Mouse (Mus musculus) limb, embryonic 11.5 days (tissue): ENCODE results near the gene Dbndd2. TPM values are rescaled to one million over a fixed set of nuclear protein-coding genes. Genes with fewer than 3 reads are reported as not detected.

Source experiments
- ATAC-seq: fragments of 200-750 bp; cut with Nextera tagmentation; 2 replicates; pipeline ENCODE4 v1.8.0; 2017; ENCODE audit warnings: low read depth; ENCODE audit not compliant: insufficient number of reproducible peaks, low FRiP score, low TSS enrichment
- DNase-seq: peaks from one replicate; pipeline ENCODE4 v3.0.0-alpha.2; 2015; ENCODE audit warnings: low spot score
- H3K27ac ChIP-seq: fragments of 300-500 bp; sonication (generic); replicated peaks from 2 replicates; pipeline ENCODE4 v1.5.1; 2014; ENCODE audit warnings: low read depth, mild to moderate bottlenecking, low read length
- H3K27me3 ChIP-seq: fragments of 300-500 bp; sonication (generic); 2 replicates; pipeline ENCODE4 v1.6.1; 2014; ENCODE audit warnings: mild to moderate bottlenecking, low read length, mixed read lengths; ENCODE audit not compliant: control insufficient read depth, insufficient read depth
- H3K36me3 ChIP-seq: fragments of 300-500 bp; sonication (generic); 2 replicates; pipeline ENCODE4 v1.6.1; 2014; ENCODE audit warnings: mild to moderate bottlenecking, low read length, moderate library complexity, mixed read lengths; ENCODE audit not compliant: control insufficient read depth, insufficient read depth
- H3K4me1 ChIP-seq: fragments of 300-500 bp; sonication (generic); 2 replicates; pipeline ENCODE4 v1.6.1; 2014; ENCODE audit warnings: low read length, mixed read lengths; ENCODE audit not compliant: control insufficient read depth, insufficient read depth
- H3K4me2 ChIP-seq: fragments of 300-500 bp; sonication (generic); 2 replicates; pipeline ENCODE4 v1.6.1; 2014; ENCODE audit warnings: low read depth, mild to moderate bottlenecking, moderate library complexity; ENCODE audit not compliant: severe bottlenecking
- H3K4me3 ChIP-seq: fragments of 300-500 bp; sonication (generic); 2 replicates; pipeline ENCODE4 v1.5.1; 2014; ENCODE audit warnings: low read depth, low read length
- H3K9ac ChIP-seq: fragments of 300-500 bp; sonication (generic); 2 replicates; pipeline ENCODE4 v1.6.1; 2014; ENCODE audit warnings: mild to moderate bottlenecking, low read length
- H3K9me3 ChIP-seq: fragments of 300-500 bp; sonication (generic); 2 replicates; pipeline ENCODE4 v1.6.1; 2016; ENCODE audit warnings: low read length; ENCODE audit not compliant: control insufficient read depth
- WGBS: fragments of 180-500 bp; shearing (Covaris S2); extraction: QIAGEN DNeasy Blood & Tissue Kit; methylation state at CpG from one replicate; pipeline ENCODE4 v1.1.7; 2014; 5-methylcytosine and 5-hydroxymethylcytosine counted together
- polyA plus RNA-seq: library from polyadenylated mRNA; unstranded; fragments of >200 nt; fragmentation: Nextera tagmentation; extraction: Ambion mirVana; gene quantifications from 2 replicates; pipeline ENCODE4 v1.2.1, GENCODE M21; 2014

The Dbndd2 gene
- polyA plus RNA-seq, 1 experiment from 2014 or later = 1.3 TPM

DNA sequence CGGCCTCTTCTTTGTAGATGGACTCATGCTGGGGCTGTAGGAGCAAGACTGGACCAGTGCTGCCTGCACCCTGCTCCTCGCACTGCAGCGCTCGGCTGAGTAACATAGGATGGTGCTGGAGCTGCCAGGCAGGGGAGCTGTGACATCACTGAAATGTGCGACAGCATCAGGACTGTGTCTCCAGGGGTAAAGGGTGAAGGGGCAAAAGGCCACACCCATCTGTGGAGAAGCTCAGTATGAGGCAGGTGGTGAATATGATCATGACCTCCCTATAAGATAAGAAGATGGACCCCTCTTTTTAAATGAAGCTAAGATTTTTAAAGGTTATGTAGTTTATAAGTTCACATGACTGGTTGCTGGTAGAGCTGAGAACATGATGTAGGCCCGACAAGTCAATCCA lies 12.3 kb upstream of the Dbndd2 start, which contains the start of gene Trp53tg5:
TSS of gene Trp53tg5 (minus strand) at position 101 of the 400 bp plus-strand sequence.
- Histone ChIP-seq H3K4me3 (no peak within 1 kb of the TSS), H3K9me3 (no peaks in the 10 kb centered on the region), H3K4me2 (no peak within 1 kb of the TSS), H3K27me3 (no peaks in the 10 kb centered on the region), H3K9ac (no peak within 1 kb of the TSS), H3K36me3 (no peaks in the 10 kb centered on the region), H3K4me1 (no peaks in the 10 kb centered on the region), H3K27ac (no peak within 1 kb of the TSS)
- ATAC-seq (no peak), DNase-seq (no peak)
- WGBS = 84% methylated on average over 6 of the region's 6 CpGs

- peak; percentile 52 for DNase-seq
- H3K27me3 ChIP-seq = peaks cover 21% of the 10 kb centered on the region
- H3K4me1 ChIP-seq = peaks cover 8% of the 10 kb centered on the region; the same call in 1 of the 2 replicates
- peak overlapping the region; percentile 100 for H3K4me2 ChIP-seq
- ATAC-seq = no peak
- H3K9ac ChIP-seq = peak overlapping the region; percentile 57
- no peak overlapping the region for H3K27ac ChIP-seq
- H3K9me3 ChIP-seq = no peaks in the 10 kb centered on the region
- H3K36me3 ChIP-seq = no peaks in the 10 kb centered on the region
- under 1% methylated on average over 88 of the region's 90 CpGs for WGBS
- peak overlapping the region; percentile 68 for H3K4me3 ChIP-seq
Observed at GRCm38 (mm10) chr2:164486258-164487114, 580 bp downstream of the Dbndd2 start.

- H3K36me3 ChIP-seq = no peaks in the 10 kb centered on the region
- 13% methylated on average over 11 of the region's 11 CpGs for WGBS
- H3K9me3 ChIP-seq = no peaks in the 10 kb centered on the region
- peaks cover 8% of the 10 kb centered on the region; the same call in 1 of the 2 replicates for H3K4me1 ChIP-seq
- no peak for DNase-seq
- H3K27me3 ChIP-seq = peaks cover 21% of the 10 kb centered on the region
- peak overlapping the region; percentile 68 for H3K4me3 ChIP-seq
- peak overlapping the region; percentile 100 for H3K4me2 ChIP-seq
- H3K27ac ChIP-seq = no peak overlapping the region
- H3K9ac ChIP-seq = peak overlapping the region; percentile 57
- ATAC-seq = no peak
Observed at GRCm38 (mm10) chr2:164487115-164487527, 1.2 kb downstream of the Dbndd2 start.

DNA sequence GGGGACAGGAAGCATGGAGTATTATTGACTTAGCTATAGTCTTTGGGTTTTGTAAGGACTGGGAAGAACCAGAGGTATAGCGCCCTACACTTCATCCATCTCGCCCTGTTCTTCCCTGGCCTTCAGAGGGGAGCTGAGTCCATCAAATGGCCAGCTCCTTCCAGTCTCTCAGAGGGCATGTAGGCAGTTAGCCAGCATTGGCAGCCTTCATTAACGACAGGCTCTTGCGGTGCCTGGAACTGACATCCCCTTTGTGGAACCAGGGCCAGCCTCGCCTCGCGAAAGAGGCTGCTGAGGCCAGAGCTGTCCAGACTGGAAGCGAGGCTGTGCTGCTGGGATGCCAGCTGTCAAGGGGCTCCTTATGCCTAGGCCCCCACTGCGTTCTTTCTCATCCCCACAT lies 1.9 kb downstream of the Dbndd2 start:
- peaks cover 21% of the 10 kb centered on the region for H3K27me3 ChIP-seq
- H3K9ac ChIP-seq = no peak overlapping the region
- WGBS = 63% methylated on average over 9 of the region's 9 CpGs
- no peak overlapping the region for H3K4me2 ChIP-seq
- no peak for DNase-seq
- no peak for ATAC-seq
- H3K9me3 ChIP-seq = no peaks in the 10 kb centered on the region
- H3K4me3 ChIP-seq = no peak overlapping the region
- no peak overlapping the region for H3K27ac ChIP-seq
- H3K4me1 ChIP-seq = peaks cover 8% of the 10 kb centered on the region; the same call in 1 of the 2 replicates
- H3K36me3 ChIP-seq = no peaks in the 10 kb centered on the region

DNA sequence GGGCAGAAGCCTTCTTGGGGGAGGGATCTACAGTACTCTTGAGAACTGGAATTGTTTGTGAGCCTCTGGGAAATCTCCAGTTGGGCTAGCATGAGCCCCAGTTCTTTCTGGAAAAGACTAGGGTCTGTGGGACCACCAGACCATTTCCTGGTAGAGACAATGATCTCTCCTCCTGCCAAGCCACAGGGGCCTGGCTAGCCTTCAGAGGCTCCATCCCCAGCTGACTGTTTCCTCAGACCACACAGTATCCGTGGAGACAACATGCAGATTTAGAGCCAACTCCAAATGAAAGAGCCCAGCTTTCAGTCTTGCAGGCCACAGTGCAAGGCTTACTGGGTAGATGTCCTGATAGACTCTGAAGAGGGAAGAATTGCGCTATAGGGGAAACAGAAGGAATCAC lies 8.2 kb downstream of the Dbndd2 start:
- ATAC-seq = no peak
- WGBS = 54% methylated on average over 2 of the region's 2 CpGs
- no peak for DNase-seq
- no peak overlapping the region for H3K27ac ChIP-seq
- peaks cover 6% of the 10 kb centered on the region for H3K4me1 ChIP-seq
- peaks cover under 1% of the 10 kb centered on the region; the same call in 1 of the 2 replicates for H3K36me3 ChIP-seq
- no peak overlapping the region for H3K4me2 ChIP-seq
- no peaks in the 10 kb centered on the region for H3K27me3 ChIP-seq
- no peak overlapping the region for H3K4me3 ChIP-seq
- H3K9me3 ChIP-seq = no peaks in the 10 kb centered on the region
- H3K9ac ChIP-seq = no peak overlapping the region

GRCm38 (mm10) chr2:164496331-164496730 lies 10.4 kb downstream of the Dbndd2 start:
- Histone ChIP-seq H3K36me3 (peaks cover 3% of the 10 kb centered on the region; the same call in 1 of the 2 replicates), H3K4me2 (no peak overlapping the region), H3K4me1 (peaks cover 6% of the 10 kb centered on the region), H3K27me3 (no peaks in the 10 kb centered on the region), H3K4me3 (no peak overlapping the region), H3K9me3 (no peaks in the 10 kb centered on the region), H3K27ac (no peak overlapping the region), H3K9ac (no peak overlapping the region)
- WGBS = 73% methylated on average over 1 of the region's 1 CpGs
- no peak for DNase-seq
- ATAC-seq = no peak

DNA sequence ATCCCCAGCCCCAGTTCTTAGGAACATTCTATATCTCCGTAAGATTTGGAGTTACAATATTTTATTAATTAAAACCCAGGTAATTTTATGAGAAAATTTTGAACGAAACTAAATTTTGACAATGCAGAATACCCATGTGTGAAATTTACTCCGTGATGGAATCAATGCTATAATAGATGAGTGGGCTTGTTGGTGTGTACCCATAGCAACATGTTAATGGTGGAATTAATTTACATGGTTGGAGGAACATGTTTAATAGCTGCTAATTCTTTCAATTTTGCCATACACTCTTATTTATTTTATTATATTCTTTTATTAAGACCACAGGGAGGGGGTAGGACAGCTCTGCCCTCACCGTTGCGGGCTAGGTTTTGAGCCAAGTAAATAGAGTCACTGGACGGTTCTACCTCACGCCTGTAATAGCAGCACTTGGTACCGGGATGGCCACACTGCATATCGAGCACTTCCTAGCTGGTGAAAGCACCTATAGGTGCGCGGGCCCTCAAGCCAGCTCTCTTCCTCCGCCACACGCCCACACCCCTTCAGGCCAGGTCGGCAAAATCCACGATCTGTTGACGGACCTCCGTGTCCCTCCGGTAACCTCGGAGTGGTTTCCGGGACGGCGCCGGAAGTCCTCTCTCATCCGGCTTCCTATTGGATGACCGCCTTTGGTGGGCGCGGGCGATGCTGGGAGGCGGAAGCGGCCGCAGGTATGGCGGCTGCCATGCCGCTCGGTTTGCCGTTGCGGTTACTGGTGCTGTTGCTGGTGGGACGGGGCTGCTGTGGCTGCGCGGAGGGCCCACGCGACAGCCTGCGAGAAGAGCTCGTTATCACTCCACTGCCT lies 11.2 kb downstream of the Dbndd2 start, which contains the start of gene Pigt:
TSS of gene Pigt (plus strand) at position 674 of the 844 bp plus-strand sequence.
- Histone ChIP-seq H3K36me3 (peaks cover 7% of the 10 kb centered on the region; the same call in 1 of the 2 replicates), H3K4me2 (peak within 1 kb of the TSS; percentile 92), H3K27ac (no peak within 1 kb of the TSS; the same call in 1 of the 2 replicates), H3K27me3 (no peaks in the 10 kb centered on the region), H3K4me3 (peak within 1 kb of the TSS; percentile 89), H3K9ac (peak within 1 kb of the TSS; percentile 76), H3K4me1 (peaks cover 6% of the 10 kb centered on the region), H3K9me3 (no peaks in the 10 kb centered on the region)
- 4% methylated on average over 43 of the region's 43 CpGs for WGBS
- ATAC-seq = peak; percentile 86
- DNase-seq = peak; percentile 86

- H3K4me1 ChIP-seq = peaks cover 6% of the 10 kb centered on the region
- no peak overlapping the region; the same call in 1 of the 2 replicates for H3K27ac ChIP-seq
- ATAC-seq = no peak
- H3K9ac ChIP-seq = peak overlapping the region; percentile 76
- peak overlapping the region; percentile 92 for H3K4me2 ChIP-seq
- H3K9me3 ChIP-seq = no peaks in the 10 kb centered on the region
- H3K36me3 ChIP-seq = peaks cover 10% of the 10 kb centered on the region; the same call in 1 of the 2 replicates
- H3K27me3 ChIP-seq = no peaks in the 10 kb centered on the region
- DNase-seq = no peak
- WGBS = 5% methylated on average over 21 of the region's 21 CpGs
- H3K4me3 ChIP-seq = peak overlapping the region; percentile 89
Observed at GRCm38 (mm10) chr2:164497691-164498268, 11.9 kb downstream of the Dbndd2 start.
